Mouse (Mus musculus) left cerebral cortex, postnatal 36 days (tissue): Measurements from ENCODE around the gene Nolc1. TPM values are rescaled to one million over a fixed set of nuclear protein-coding genes. Genes with fewer than 3 reads are reported as not detected.

Source experiments
- DNase-seq, 2 experiments: peaks; one replicate each; pipeline ENCODE4 v3.0.0; 2021 to 2022; ENCODE audit warnings: low spot score in 2 of 2, mixed read lengths in 1 of 2
- intact Hi-C: fragments of 180-260 bp; cut with DNase I; formaldehyde crosslinking; loops from one replicate; pipeline ENCODE4 v1.15.1; 2025
- total RNA-seq, 2 experiments: library from RNA; stranded (reverse); gene quantifications; 2 replicates each; pipeline ENCODE4 v1.2.3; 2021

The Nolc1 gene
- total RNA-seq, 2 experiments from 2014 or later = 42.5 to 44.1 TPM

DNA sequence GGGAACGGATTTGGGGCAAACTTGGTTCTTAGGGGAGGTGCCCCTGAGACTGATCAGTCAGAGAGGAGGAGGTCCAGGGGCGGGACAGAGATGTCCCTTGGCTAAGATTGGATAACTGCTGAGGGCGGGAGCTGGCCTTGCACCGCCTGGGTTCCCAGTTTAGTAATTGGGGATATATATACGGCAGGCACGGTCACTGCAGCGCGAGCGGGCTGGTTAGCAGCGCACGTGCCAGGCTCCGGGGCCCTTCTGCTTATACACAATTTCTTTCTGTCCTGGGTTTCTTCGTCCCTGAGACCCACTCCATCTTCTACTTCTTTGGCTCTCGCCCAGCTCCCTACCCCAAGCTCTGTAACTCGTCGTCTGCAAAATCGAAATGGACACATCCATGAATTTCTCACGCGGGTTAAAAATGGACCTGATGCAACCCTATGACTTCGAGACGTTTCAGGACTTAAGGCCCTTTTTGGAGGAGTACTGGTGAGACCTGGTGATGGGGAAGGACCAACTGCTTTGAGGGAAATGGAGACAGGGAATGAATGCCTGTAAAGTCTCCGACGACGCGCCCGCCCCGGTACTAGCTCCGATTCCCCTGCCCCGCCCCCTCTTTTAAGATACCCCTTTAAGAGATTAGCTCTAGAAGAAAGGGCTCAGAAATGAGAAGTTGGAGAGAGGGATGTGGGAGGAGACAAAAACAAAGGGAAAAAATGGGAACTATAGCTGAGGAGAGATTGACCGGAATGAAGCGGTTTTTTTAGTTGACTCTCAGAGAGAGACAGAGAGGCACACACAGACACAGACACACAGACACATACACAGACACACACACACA lies 56.2 kb downstream of the Nolc1 start, which contains the start of gene Elovl3:
TSS of gene Elovl3 (plus strand) at position 204 of the 832 bp plus-strand sequence.
- no peak for DNase-seq
- intact Hi-C loops = no loop called here

DNA sequence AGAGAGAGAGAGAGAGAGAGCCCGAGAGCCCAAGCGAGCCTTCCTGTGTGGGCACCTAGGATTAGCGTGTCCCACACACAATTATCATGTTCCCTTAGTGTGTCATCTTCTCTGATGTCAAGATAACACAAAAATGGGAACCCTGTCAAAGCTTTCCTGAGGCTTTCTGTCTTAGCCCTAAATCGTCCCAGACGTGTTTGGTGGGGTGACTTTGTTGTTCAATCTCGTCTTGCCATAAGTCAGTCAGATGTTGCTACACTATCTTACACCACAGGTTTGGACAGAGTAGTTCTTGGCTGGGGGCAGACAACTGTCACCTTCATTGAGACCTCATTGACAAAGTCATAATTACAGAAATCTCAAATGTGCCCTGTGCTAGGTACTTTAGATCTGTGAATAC lies 56.9 kb downstream of the Nolc1 start:
- no peak for DNase-seq
- intact Hi-C loops = no loop called here

Other genes with a start within 250 kb of the Nolc1 start
- gene Armh3, start 77.4 kb upstream of the Nolc1 start, total RNA-seq = 10 to 100 TPM; 20.1 to 20.2 TPM
- gene Hps6, start 72.4 kb upstream of the Nolc1 start, total RNA-seq = 1 to 10 TPM; 5.9 to 7.1 TPM
- 10 to 100 TPM; 20.5 to 25.5 TPM for gene Pprc1, start 31.0 kb upstream of the Nolc1 start, total RNA-seq
- gene Ldb1, start 30.6 kb upstream of the Nolc1 start, total RNA-seq = 100 to 1,000 TPM; 108 to 118 TPM
- gene Elovl3, start 56.0 kb downstream of the Nolc1 start, total RNA-seq = not detected
- gene Pitx3, start 72.5 kb downstream of the Nolc1 start, total RNA-seq = not detected
- 10 to 100 TPM; 91.1 to 99.0 TPM for gene Gbf1, start 76.6 kb downstream of the Nolc1 start, total RNA-seq
- gene Nfkb2, start 228.5 kb downstream of the Nolc1 start, total RNA-seq = 1 to 10 TPM; 2.1 to 2.9 TPM